In the genomic region with DNA sequence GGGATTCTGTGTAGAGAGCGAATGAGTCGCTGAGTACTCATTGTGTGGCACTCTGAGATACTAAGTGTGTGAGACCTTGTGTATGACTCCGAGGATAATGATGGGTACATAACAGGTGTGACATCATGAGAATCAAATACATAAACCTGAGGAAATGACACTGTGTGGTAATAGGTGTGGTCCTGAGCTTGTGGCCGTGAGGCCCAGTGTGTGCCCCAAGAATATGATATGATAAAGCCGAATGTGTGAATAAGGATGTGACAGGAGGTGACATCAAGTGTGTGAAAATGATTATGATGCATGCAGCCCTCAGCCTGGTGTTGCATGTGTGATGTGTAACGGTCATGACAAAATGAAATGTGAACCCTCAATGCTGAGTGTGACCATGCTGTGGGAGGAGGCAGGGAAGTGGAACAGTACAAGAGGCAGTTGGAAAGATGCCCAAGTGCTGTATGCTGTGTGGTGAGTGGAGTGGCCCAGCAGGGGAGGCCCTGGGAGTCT, we compare ENCODE assay signal across 11 mouse cellular contexts. TPM values are rescaled to one million over a fixed set of nuclear protein-coding genes. Genes with fewer than 3 reads are reported as not detected.
DNase-seq lines count a peak whose midpoint lies in the region; ATAC-seq and TF ChIP-seq lines count a peak whose summit lies in the region.
"Had no signal": no experiment of that assay in that cellular context is flagged by ENCODE, and none has a peak within 500 bp of the region (broad histone marks: within the 10 kb centered on the region; RNA-seq: fewer than 3 reads in every experiment).

No protein-coding gene starts in this region.

- peak; percentile 26 for TF ChIP-seq CTCF in heart, postnatal 0 days (IDR thresholded peaks at IDR 0.05; ENCODE audit: low read depth)
- no peak for TF ChIP-seq CTCF in brain, embryonic 14.5 days (IDR thresholded peaks at IDR 0.05; ENCODE audit: borderline replicate concordance, extremely low read depth, insufficient read depth, insufficient read length)
- peak; percentile 36 for TF ChIP-seq CTCF in lung, postnatal 0 days (IDR thresholded peaks at IDR 0.05)

- no peaks in the 10 kb centered on the region for H3K9me3 ChIP-seq in heart, postnatal 0 days (replicated peaks; ENCODE audit: control insufficient read depth, low read length)
- no peaks in the 10 kb centered on the region for H3K9me3 ChIP-seq in heart, embryonic 12.5 days (replicated peaks)
- H3K9me3 ChIP-seq in lung, postnatal 0 days (ENCODE audit: low read length) = no peaks in the 10 kb centered on the region
- H3K9me3 ChIP-seq: limb, embryonic 12.5 days had no signal

- 56% methylated on average over 6 of the region's 6 CpGs for whole genome bisulfite sequencing in heart, postnatal 0 days
- WGBS in heart, embryonic 12.5 days = 75% methylated on average over 6 of the region's 6 CpGs
- WGBS in lung, postnatal 0 days = 55% methylated on average over 6 of the region's 6 CpGs

- peak overlapping the region; percentile 84 for H3K27ac ChIP-seq in heart, postnatal 0 days (ENCODE audit: low read depth)
- H3K27ac ChIP-seq in heart, embryonic 12.5 days (ENCODE audit: poor library complexity, severe bottlenecking) = no peak overlapping the region
- H3K27ac ChIP-seq in lung, postnatal 0 days (ENCODE audit: low read length) = no peak overlapping the region
- H3K27ac ChIP-seq: limb, embryonic 12.5 days had no signal

- no peak for TF ChIP-seq EP300 in heart, postnatal 0 days (IDR thresholded peaks at IDR 0.05; ENCODE audit: low read depth)
- no peak for TF ChIP-seq EP300 in lung, postnatal 0 days (IDR thresholded peaks at IDR 0.05)

- intact Hi-C loops in gastrocnemius, postnatal 14 days (cut with DNase I; ENCODE audit: low total_unique reads) = no loop called here

- peaks cover 48% of the 10 kb centered on the region for H3K4me1 ChIP-seq in heart, postnatal 0 days (ENCODE audit: control insufficient read depth, insufficient read depth)
- H3K4me1 ChIP-seq in heart, embryonic 12.5 days (replicated peaks) = peaks cover 38% of the 10 kb centered on the region
- H3K4me1 ChIP-seq in lung, postnatal 0 days (ENCODE audit: insufficient read depth, low read depth, low read length) = peaks cover 14% of the 10 kb centered on the region

- peak; percentile 62 for ATAC-seq in heart, postnatal 0 days (ENCODE audit: insufficient read depth, low read depth)
- no peak; the same call in 1 of the 2 replicates for ATAC-seq in heart, embryonic 12.5 days (ENCODE audit: insufficient number of reproducible peaks, low FRiP score)
- ATAC-seq in lung, postnatal 0 days = peak; percentile 79

- H3K9ac ChIP-seq in heart, postnatal 0 days (replicated peaks; ENCODE audit: low read depth, low read length) = no peak overlapping the region
- H3K9ac ChIP-seq in heart, embryonic 12.5 days = no peak overlapping the region
- no peak overlapping the region for H3K9ac ChIP-seq in lung, postnatal 0 days (replicated peaks; ENCODE audit: low read depth)
- H3K9ac ChIP-seq: limb, embryonic 12.5 days had no signal

- no peak for TF ChIP-seq POLR2A in brain, embryonic 14.5 days (IDR thresholded peaks at IDR 0.05; ENCODE audit: borderline replicate concordance, extremely low read depth, insufficient read depth, insufficient read length, poor library complexity, severe bottlenecking)

- no peaks in the 10 kb centered on the region for H3K36me3 ChIP-seq in heart, postnatal 0 days (replicated peaks; ENCODE audit: control insufficient read depth, insufficient read depth, low read length)
- no peaks in the 10 kb centered on the region for H3K36me3 ChIP-seq in heart, embryonic 12.5 days
- no peaks in the 10 kb centered on the region for H3K36me3 ChIP-seq in lung, postnatal 0 days (ENCODE audit: insufficient read depth, low read length)
- H3K36me3 ChIP-seq: limb, embryonic 12.5 days had no signal

- H3K4me2 ChIP-seq in heart, postnatal 0 days (ENCODE audit: low read depth, low read length) = no peak overlapping the region
- H3K4me2 ChIP-seq in heart, embryonic 12.5 days = no peak overlapping the region
- H3K4me2 ChIP-seq in lung, postnatal 0 days (replicated peaks; ENCODE audit: low read depth, low read length) = no peak overlapping the region
- H3K4me2 ChIP-seq: limb, embryonic 12.5 days had no signal

- DNase-seq in heart, postnatal 0 days (ENCODE audit: low spot score) = peak; percentile 74
- DNase-seq in CD4-positive helper T cell, adult 2 months (ENCODE audit: low read depth, low spot score) = peak; percentile 88
- peak; percentile 64 for DNase-seq in brain, embryonic 14.5 days (ENCODE audit: low read depth)
- peak; percentile 89 for DNase-seq in lung, postnatal 0 days (ENCODE audit: low spot score)
- DNase-seq in urinary bladder, postnatal 36 days (ENCODE audit: low spot score in 2 of 2) = no peak
- DNase-seq in cerebellum, postnatal 36 days = no peak
- DNase-seq in gastrocnemius, postnatal 14 days = no peak
- DNase-seq: gastrocnemius, postnatal 25 days had no signal

- no peak overlapping the region for H3K4me3 ChIP-seq in heart, postnatal 0 days (ENCODE audit: low read depth, low read length)
- no peak overlapping the region for H3K4me3 ChIP-seq in heart, embryonic 12.5 days
- no peak overlapping the region for H3K4me3 ChIP-seq in lung, postnatal 0 days (ENCODE audit: low read depth, low read length)
- H3K4me3 ChIP-seq: limb, embryonic 12.5 days had no signal

- H3K27me3 ChIP-seq in heart, postnatal 0 days (ENCODE audit: control insufficient read depth, insufficient read depth, low read length) = no peaks in the 10 kb centered on the region
- 0 out of 2 replicates have a peak, but pooled peaks cover 8% of the 10 kb centered on the region for H3K27me3 ChIP-seq in heart, embryonic 12.5 days (replicated peaks)
- no peaks in the 10 kb centered on the region for H3K27me3 ChIP-seq in lung, postnatal 0 days (replicated peaks; ENCODE audit: insufficient read depth, low read length)
- H3K27me3 ChIP-seq: limb, embryonic 12.5 days had no signal

RNA-seq across cellular contexts. Expression of gene Pde2a, which starts 45.1 kb away (rescaled TPM):
- 4.7 and 35.2 TPM in 2 replicates for total RNA-seq in heart, postnatal 0 days (2014; rRNA removed; ENCODE audit: low replicate concordance)
- polyA plus RNA-seq in heart, postnatal 0 days (2015; fragmentation: Nextera tagmentation; extraction: Ambion mirVana) = 19.3 and 22.1 TPM in 2 replicates
- 3.2 and 6.2 TPM in 2 replicates for polyA plus RNA-seq in heart, embryonic 12.5 days (2016; fragmentation: Nextera tagmentation; extraction: Ambion mirVana)
- polyA plus RNA-seq in brain, embryonic 14.5 days (2012; rRNA removed) = 19.4 and 25.1 TPM in 2 replicates
- polyA plus RNA-seq in lung, postnatal 0 days (2015; fragmentation: Nextera tagmentation; extraction: Ambion mirVana) = 3.2 and 4.3 TPM in 2 replicates
- total RNA-seq in gastrocnemius, postnatal 14 days (2021) = 10 to 100 TPM; 35.1 to 37.3 TPM

RNA-seq across cellular contexts. Expression of gene Gm45837, which starts 55.9 kb away (rescaled TPM):
- 33.8 TPM in 1 of 2 replicates, not detected in the other for total RNA-seq in heart, postnatal 0 days (2014; rRNA removed; ENCODE audit: low replicate concordance)
- 2.4 TPM in 1 of 2 replicates, not detected in the other for polyA plus RNA-seq in heart, postnatal 0 days (2015; fragmentation: Nextera tagmentation; extraction: Ambion mirVana)
- 0.74 and 2.9 TPM in 2 replicates for polyA plus RNA-seq in heart, embryonic 12.5 days (2016; fragmentation: Nextera tagmentation; extraction: Ambion mirVana)
- 0.37 and 0.79 TPM in 2 replicates for polyA plus RNA-seq in brain, embryonic 14.5 days (2012; rRNA removed)
- 4.0 and 4.2 TPM in 2 replicates for polyA plus RNA-seq in lung, postnatal 0 days (2015; fragmentation: Nextera tagmentation; extraction: Ambion mirVana)
- total RNA-seq in gastrocnemius, postnatal 14 days (2021) = 1 to 10 TPM; 2.3 to 6.4 TPM
- polyA plus RNA-seq: limb, embryonic 12.5 days; neural tube, embryonic 14.5 days had no signal

Comparison
In these comparisons a context has a peak if more than half of its experiments do, and no peak if none do; other contexts are left out.
1. DNase-seq: peak in heart, postnatal 0 days (single experiment), CD4-positive helper T cell, adult 2 months (single experiment), brain, embryonic 14.5 days (single experiment) and lung, postnatal 0 days (single experiment); none in urinary bladder, postnatal 36 days (0 of 2), cerebellum, postnatal 36 days (0 of 2) and gastrocnemius, postnatal 14 days (single experiment).